8 mouse cellular contexts compared by ENCODE assay signal in genomic region chr8:120539775-120540625, GRCm38 (mm10). TPM values are rescaled to one million over a fixed set of nuclear protein-coding genes. Genes with fewer than 3 reads are reported as not detected.
DNase-seq lines count a peak whose midpoint lies in the region; ATAC-seq and TF ChIP-seq lines count a peak whose summit lies in the region.

No protein-coding gene starts in this region.

- dilution Hi-C loops in CH12.LX (cut with MboI; ENCODE audit: extremely low pct_ligation_motif_present, extremely low pct_unique_long_range_greater_than_20kb, low sequenced_read_pairs) = no loop called here

- no peak for TF ChIP-seq CTCF in gastrocnemius, adult 2 months (IDR thresholded peaks at IDR 0.05)
- TF ChIP-seq CTCF in CH12.LX (conservative IDR thresholded peaks at IDR 0.05 in 1 of 2, IDR thresholded peaks at IDR 0.05 in 1 of 2; ENCODE audit: low read depth in 2 of 2, low read length in 2 of 2) = no peak

- in situ Hi-C loops in CH12.LX (cut with MboI; ENCODE audit: low pct_ligation_motif_present, low pct_unique_long_range_greater_than_20kb, low sequenced_read_pairs) = loop anchor here (5.0 to 10.0 kb wide), 2 partner anchors 133 to 215 kb away; no protein-coding TSS in a partner anchor

- no peak for TF ChIP-seq RAD21 in CH12.LX (IDR thresholded peaks at IDR 0.05; ENCODE audit: low read depth, low read length)

- 27% methylated on average over 23 of the region's 23 CpGs for WGBS in kidney, embryonic 16.5 days
- WGBS in midbrain, embryonic 15.5 days = 18% methylated on average over 23 of the region's 23 CpGs

- peaks cover 14% of the 10 kb centered on the region for H3K27me3 ChIP-seq in CH12.LX (replicated peaks)
- H3K27me3 ChIP-seq in erythroblast, embryonic 14.5 days (ENCODE audit: control insufficient read depth) = no peaks in the 10 kb centered on the region
- no peaks in the 10 kb centered on the region for H3K27me3 ChIP-seq in kidney, embryonic 16.5 days (ENCODE audit: insufficient read depth, low read length)
- no peaks in the 10 kb centered on the region for H3K27me3 ChIP-seq in midbrain, embryonic 15.5 days (replicated peaks)

- intact Hi-C loops in gastrocnemius, adult 2 months (cut with DNase I) = loop anchor here (5.0 kb wide), 3 partner anchors 38 to 173 kb away; no protein-coding TSS in a partner anchor
- intact Hi-C loops in gastrocnemius, postnatal 14 days (cut with DNase I; ENCODE audit: low total_unique reads) = loop anchor here (5.0 kb wide), 1 partner anchor 133 kb away; no protein-coding TSS in a partner anchor

- no peaks in the 10 kb centered on the region for H3K9me3 ChIP-seq in CH12.LX (replicated peaks; ENCODE audit: low read length)
- H3K9me3 ChIP-seq in erythroblast, embryonic 14.5 days (ENCODE audit: control insufficient read depth, low read length) = no peaks in the 10 kb centered on the region
- H3K9me3 ChIP-seq in kidney, embryonic 16.5 days (ENCODE audit: low read length) = no peaks in the 10 kb centered on the region
- H3K9me3 ChIP-seq in midbrain, embryonic 15.5 days = no peaks in the 10 kb centered on the region

- peak; percentile 83 for DNase-seq in gastrocnemius, adult 2 months
- DNase-seq in gastrocnemius, postnatal 14 days = no peak
- DNase-seq in CH12.LX (ENCODE audit: extremely low read depth) = no peak
- no peak for DNase-seq in right cerebral cortex, postnatal 4 days
- DNase-seq in retina, postnatal 1 day = no peak

- peaks cover 0 to 9% of the 10 kb centered on the region in 2 experiments for H3K36me3 ChIP-seq in CH12.LX (replicated peaks in 1 of 2; ENCODE audit: control insufficient read depth in 1 of 2, insufficient read depth in 1 of 2, low read length in 1 of 2)
- H3K36me3 ChIP-seq in erythroblast, embryonic 14.5 days (ENCODE audit: control insufficient read depth) = peaks cover 59% of the 10 kb centered on the region
- H3K36me3 ChIP-seq in kidney, embryonic 16.5 days (ENCODE audit: insufficient read depth, low read length) = no peaks in the 10 kb centered on the region
- H3K36me3 ChIP-seq in midbrain, embryonic 15.5 days (replicated peaks) = no peaks in the 10 kb centered on the region

- no peak for TF ChIP-seq EP300 in CH12.LX (IDR thresholded peaks at IDR 0.05; ENCODE audit: low read length)

- no peak for TF ChIP-seq POLR2A in CH12.LX (IDR thresholded peaks at IDR 0.05; ENCODE audit: low read depth, low read length)

- no peak overlapping the region for H3K9ac ChIP-seq in CH12.LX (ENCODE audit: insufficient read depth, low read depth)
- peak overlapping the region; percentile 35 for H3K9ac ChIP-seq in kidney, embryonic 16.5 days (replicated peaks; ENCODE audit: low read length)
- no peak overlapping the region for H3K9ac ChIP-seq in midbrain, embryonic 15.5 days

- peak overlapping the region; percentile 97 for H3K27ac ChIP-seq in gastrocnemius, adult 2 months
- H3K27ac ChIP-seq in CH12.LX (ENCODE audit: insufficient read depth, low read depth) = peak overlapping the region; percentile 65; the same call in 1 of the 2 replicates
- H3K27ac ChIP-seq in kidney, embryonic 16.5 days (ENCODE audit: low read length) = peak overlapping the region; percentile 96
- peak overlapping the region; percentile 97 for H3K27ac ChIP-seq in midbrain, embryonic 15.5 days

- peaks cover 32 to 80% of the 10 kb centered on the region in 2 experiments for H3K4me1 ChIP-seq in CH12.LX (ENCODE audit: control insufficient read depth in 1 of 2, insufficient read depth in 2 of 2)
- peaks cover 91% of the 10 kb centered on the region for H3K4me1 ChIP-seq in erythroblast, embryonic 14.5 days (ENCODE audit: control insufficient read depth)
- peaks cover 78% of the 10 kb centered on the region for H3K4me1 ChIP-seq in kidney, embryonic 16.5 days (ENCODE audit: insufficient read depth, low read length)
- peaks cover 79% of the 10 kb centered on the region for H3K4me1 ChIP-seq in midbrain, embryonic 15.5 days

- peak overlapping the region; percentile 83; the same call in 1 of the 2 replicates for H3K4me2 ChIP-seq in CH12.LX (ENCODE audit: insufficient read depth, low read depth, poor library complexity, severe bottlenecking)
- peak overlapping the region; percentile 99 for H3K4me2 ChIP-seq in kidney, embryonic 16.5 days (replicated peaks; ENCODE audit: low read depth, low read length)
- H3K4me2 ChIP-seq in midbrain, embryonic 15.5 days = peak overlapping the region; percentile 99

- H3K79me2 ChIP-seq in CH12.LX (replicated peaks; ENCODE audit: control insufficient read depth, extremely low read depth, insufficient read depth, poor library complexity, severe bottlenecking) = peaks cover 84% of the 10 kb centered on the region

- ATAC-seq in kidney, embryonic 16.5 days (ENCODE audit: low FRiP score, low TSS enrichment) = no peak
- ATAC-seq in midbrain, embryonic 15.5 days (replicated peaks) = no peak

- H3K4me3 ChIP-seq in gastrocnemius, adult 2 months = peak overlapping the region; percentile 86
- H3K4me3 ChIP-seq in CH12.LX (replicated peaks in 1 of 3; ENCODE audit: low read depth in 2 of 3, low read length in 2 of 3, poor library complexity in 1 of 3) = peak overlapping the region in 2 of 3 experiments; percentile 33 to 64
- peak overlapping the region; percentile 94 for H3K4me3 ChIP-seq in erythroblast, embryonic 14.5 days (replicated peaks)
- H3K4me3 ChIP-seq in kidney, embryonic 16.5 days (ENCODE audit: low read length) = no peak overlapping the region; the same call in 1 of the 2 replicates
- 0 out of 2 replicates have a peak overlapping the region, but pooled peaks have one; percentile 67 for H3K4me3 ChIP-seq in midbrain, embryonic 15.5 days

TF ChIP-seq in CH12.LX, 34 proteins besides CTCF, POLR2A, EP300 and RAD21:
- TF ChIP-seq PAX5 (IDR thresholded peaks at IDR 0.05; ENCODE audit: low read length) = no peak
- TF ChIP-seq MAX (IDR thresholded peaks at IDR 0.05; ENCODE audit: low read length) = no peak
- no peak for TF ChIP-seq NELFE (IDR thresholded peaks at IDR 0.05; ENCODE audit: low read depth, low read length)
- TF ChIP-seq ZKSCAN1 (IDR thresholded peaks at IDR 0.05; ENCODE audit: borderline replicate concordance, low read depth, low read length) = no peak
- TF ChIP-seq NRF1 (IDR thresholded peaks at IDR 0.05; ENCODE audit: low read depth, low read length) = no peak

RNA-seq across cellular contexts. Expression of gene Gins2, which starts 49.1 kb away (rescaled TPM):
- total RNA-seq in gastrocnemius, adult 2 months (2021) = under 1 TPM; 0.36 to 0.67 TPM
- total RNA-seq in gastrocnemius, postnatal 14 days (2021) = 1 to 10 TPM; 2.9 to 3.6 TPM
- 61.2 and 68.4 TPM in 2 replicates for total RNA-seq in CH12.LX (2012; rRNA removed)
- total RNA-seq in CH12.LX (2014; rRNA removed) = 50.0 TPM in 2 replicates
- 127 and 129 TPM in 2 replicates for polyA plus RNA-seq in CH12.LX (2012; ENCODE audit: insufficient read length, low read depth)
- 8.6 and 17.1 TPM in 2 replicates for polyA plus RNA-seq in erythroblast, embryonic 14.5 days (2012)
- 114 and 117 TPM in 2 replicates for polyA plus RNA-seq in kidney, embryonic 16.5 days (2015; fragmentation: Nextera tagmentation; extraction: Ambion mirVana)
- 15.3 and 16.5 TPM in 2 replicates for polyA plus RNA-seq in midbrain, embryonic 15.5 days (2015; fragmentation: Nextera tagmentation; extraction: Ambion mirVana)
